Mouse (Mus musculus) small intestine, adult 2 months (tissue): Measurements from ENCODE around the gene Zfp639. TPM values are rescaled to one million over a fixed set of nuclear protein-coding genes. Genes with fewer than 3 reads are reported as not detected.

ENCODE experiments used
- H3K27ac ChIP-seq: fragments of 200-500 bp; 2 replicates; pipeline ENCODE4 v1.5.1; 2012; ENCODE audit warnings: low read depth, low read length, control low read depth, inconsistent platforms; ENCODE audit not compliant: insufficient read depth
- H3K27me3 ChIP-seq: fragments of 200-500 bp; 2 replicates; pipeline ENCODE4 v1.6.1; 2012; ENCODE audit warnings: mild to moderate bottlenecking, moderate library complexity, low read length, inconsistent platforms; ENCODE audit not compliant: control insufficient read depth, insufficient read depth
- H3K36me3 ChIP-seq: fragments of 200-500 bp; 2 replicates; pipeline ENCODE4 v1.6.1; 2012; ENCODE audit warnings: mild to moderate bottlenecking, low read length, control low read depth, inconsistent platforms; ENCODE audit not compliant: control insufficient read depth, insufficient read depth
- H3K4me1 ChIP-seq: fragments of 200-500 bp; 2 replicates; pipeline ENCODE4 v1.6.1; 2012; ENCODE audit warnings: low read length, inconsistent platforms, mixed read lengths; ENCODE audit not compliant: control insufficient read depth, insufficient read depth, insufficient read length
- H3K4me3 ChIP-seq: fragments of 200-500 bp; 2 replicates; pipeline ENCODE4 v1.5.1; 2012; ENCODE audit warnings: low read depth, mild to moderate bottlenecking, control low read depth, inconsistent platforms, low read length, moderate library complexity
- CTCF ChIP-seq: fragments of 200-500 bp; IDR thresholded peaks from 2 replicates; pipeline ENCODE4 v1.5.1; 2012; ENCODE audit warnings: low read depth, mild to moderate bottlenecking, control low read depth, inconsistent platforms, low read length, moderate library complexity, mixed read lengths; ENCODE audit not compliant: insufficient replicate concordance, insufficient read length; ENCODE audit errors: extremely low read depth
- POLR2A ChIP-seq: fragments of 200-500 bp; IDR thresholded peaks from 2 replicates; pipeline ENCODE4 v1.6.1; 2012; ENCODE audit warnings: low read depth, mild to moderate bottlenecking, control low read depth, inconsistent platforms, low read length, moderate library complexity
- WGBS: fragments of 180-500 bp; shearing (Covaris S2); methylation state at CpG from one replicate; pipeline ENCODE4 v1.1.7; 2018; 5-methylcytosine and 5-hydroxymethylcytosine counted together
- polyA plus RNA-seq: library from polyadenylated mRNA; depleted of rRNA; stranded (reverse); fragments of >200 nt; gene quantifications from 2 replicates; pipeline ENCODE4 v1.2.3, GENCODE M21; 2012; rRNA removed

The Zfp639 gene
- polyA plus RNA-seq, 1 experiment: 17.7 TPM

GRCm38 (mm10) chr3:32563401-32563800, 53.3 kb downstream of the Zfp639 start:
- TF ChIP-seq CTCF: no peak
- no peak for TF ChIP-seq POLR2A
- 90% methylated on average over 6 of the region's 6 CpGs for WGBS

More at GRCm38 (mm10) chr3:32563401-32563800, 53.3 kb downstream of the Zfp639 start:
- H3K36me3 ChIP-seq: peaks cover 55% of the 10 kb centered on the region
- no peaks in the 10 kb centered on the region for H3K27me3 ChIP-seq
- no peak overlapping the region for H3K4me3 ChIP-seq
- H3K27ac ChIP-seq: no peak overlapping the region
- no peaks in the 10 kb centered on the region for H3K4me1 ChIP-seq

Other genes starting within 250 kb of the Zfp639 start
- 2.9 and 4.7 TPM in 2 replicates for gene Zmat3, start 144.2 kb upstream of the Zfp639 start, polyA plus RNA-seq
- 0.96 and 2.1 TPM in 2 replicates for gene Pik3ca, start 112.6 kb upstream of the Zfp639 start, polyA plus RNA-seq
- gene Kcnmb3, start 18.0 kb upstream of the Zfp639 start, polyA plus RNA-seq: not detected in 2 replicates
- gene Mfn1, start 19.2 kb downstream of the Zfp639 start, polyA plus RNA-seq: 2.2 and 4.6 TPM in 2 replicates
- gene Gnb4, start 106.3 kb downstream of the Zfp639 start, polyA plus RNA-seq: 5.7 and 6.5 TPM in 2 replicates
- gene Actl6a, start 196.0 kb downstream of the Zfp639 start, polyA plus RNA-seq: 5.7 and 8.7 TPM in 2 replicates
- gene Ndufb5, start 226.7 kb downstream of the Zfp639 start, polyA plus RNA-seq: 76.1 and 141 TPM in 2 replicates
- gene Mrpl47, start 227.3 kb downstream of the Zfp639 start, polyA plus RNA-seq: 0.44 and 0.60 TPM in 2 replicates